Mouse (Mus musculus) cerebellum, adult 9-11 months (tissue): ENCODE data around the gene Lipo2.
"Not testable (repeated sequence)": the region's sequence is repeated elsewhere in the genome, so short reads cannot be mapped to it uniquely, and the experiment has no call there.

ENCODE experiments used
- DNase-seq: peaks from one replicate; pipeline ENCODE4 v3.0.0; 2022

Lipo2 gene

GRCm38 (mm10) chr19:33751259-33751658 is at the start of gene Lipo2:
TSS of gene Lipo2 (minus strand) at chr19:33751359.
- not testable (repeated sequence) for DNase-seq

- DNase-seq = not testable (repeated sequence)
Measured at GRCm38 (mm10) chr19:33787359-33787758, 36.2 kb upstream of the Lipo2 start, which contains the start of gene Lipo1. TSS of gene Lipo1 (minus strand) at chr19:33787459.

- DNase-seq = no peak
Measured at GRCm38 (mm10) chr19:33786576-33787277, 35.6 kb upstream of the Lipo2 start.

- peak; percentile 34 for DNase-seq
Measured at GRCm38 (mm10) chr19:33761287-33762086, 10.3 kb upstream of the Lipo2 start, which contains the start of gene Lipo3. TSS of gene Lipo3 (minus strand) at chr19:33761951.
